Mouse (Mus musculus): ENCODE measurements around the gene Lrrc2. TPM values are rescaled to one million over a fixed set of nuclear protein-coding genes. Genes with fewer than 3 reads are reported as not detected.

Gene Lrrc2
- total RNA-seq (2023; ENCODE audit: inconsistent age): not detected in 4 replicates

GRCm38 (mm10) chr9:110951397-110951796, at the start of gene Lrrc2:
TSS of gene Lrrc2 (plus strand) at chr9:110951545.

GRCm38 (mm10) chr9:110916786-110917185, 34.6 kb upstream of the Lrrc2 start, which contains the start of gene Fam240a:
TSS of gene Fam240a (minus strand) at chr9:110916861.

GRCm38 (mm10) chr9:110945926-110946325, 5.4 kb upstream of the Lrrc2 start, which contains the start of gene Tdgf1:
TSS of gene Tdgf1 (minus strand) at chr9:110946158.

GRCm38 (mm10) chr9:110990204-110990603, 38.9 kb downstream of the Lrrc2 start, which contains the start of gene Rtp3:
TSS of gene Rtp3 (minus strand) at chr9:110990583.

GRCm38 (mm10) chr9:111019022-111019421, 67.7 kb downstream of the Lrrc2 start, which contains the start of gene Ltf:
TSS of gene Ltf (plus strand) at chr9:111019271.

Other genes with a start within 250 kb of the Lrrc2 start
- gene Myl3, start 209.7 kb upstream of the Lrrc2 start, total RNA-seq (2023; ENCODE audit: inconsistent age): not detected in 4 replicates
- not detected in 4 replicates for gene Pth1r, start 204.4 kb upstream of the Lrrc2 start, total RNA-seq (2023; ENCODE audit: inconsistent age)
- not detected in 4 replicates for gene Prss42, start 153.4 kb upstream of the Lrrc2 start, total RNA-seq (2023; ENCODE audit: inconsistent age)
- gene Prss44, start 137.6 kb upstream of the Lrrc2 start, total RNA-seq (2023; ENCODE audit: inconsistent age): not detected in 4 replicates
- gene Prss43, start 124.9 kb upstream of the Lrrc2 start, total RNA-seq (2023; ENCODE audit: inconsistent age): not detected in 4 replicates
- gene Prss45, start 117.0 kb upstream of the Lrrc2 start, total RNA-seq (2023; ENCODE audit: inconsistent age): not detected in 4 replicates
- not detected in 4 replicates for gene Prss46, start 107.0 kb upstream of the Lrrc2 start, total RNA-seq (2023; ENCODE audit: inconsistent age)
- not detected in 4 replicates for gene Prss50, start 93.6 kb upstream of the Lrrc2 start, total RNA-seq (2023; ENCODE audit: inconsistent age)
- gene Als2cl, start 71.7 kb upstream of the Lrrc2 start, total RNA-seq (2023; ENCODE audit: inconsistent age): 0.22 to 2.5 TPM in 2 of 4 replicates, not detected in the others
- not detected in 4 replicates for gene Tmie, start 71.4 kb upstream of the Lrrc2 start, total RNA-seq (2023; ENCODE audit: inconsistent age)
- not detected in 4 replicates for gene Fam240a, start 34.7 kb upstream of the Lrrc2 start, total RNA-seq (2023; ENCODE audit: inconsistent age)
- not detected in 4 replicates for gene Tdgf1, start 5.4 kb upstream of the Lrrc2 start, total RNA-seq (2023; ENCODE audit: inconsistent age)
- not detected in 4 replicates for gene Rtp3, start 39.0 kb downstream of the Lrrc2 start, total RNA-seq (2023; ENCODE audit: inconsistent age)
- gene Ltf, start 67.7 kb downstream of the Lrrc2 start, total RNA-seq (2023; ENCODE audit: inconsistent age): 2.0 to 3.6 TPM (median 2.6 TPM) in 4 replicates
- gene Ccrl2, start 106.0 kb downstream of the Lrrc2 start, total RNA-seq (2023; ENCODE audit: inconsistent age): 2.6 to 4.7 TPM (median 4.4 TPM) in 4 replicates
- 25.1 to 33.3 TPM (median 28.5 TPM) in 4 replicates for gene Lrrfip2, start 166.0 kb downstream of the Lrrc2 start, total RNA-seq (2023; ENCODE audit: inconsistent age)

All from B cell, adult (primary cell).